Mouse (Mus musculus): ENCODE data around the gene Pagr1a. TPM values are rescaled to one million over a fixed set of nuclear protein-coding genes. Genes with fewer than 3 reads are reported as not detected.

Gene Pagr1a
- total RNA-seq, 2 experiments from 2014 or later: 10.1 to 19.1 TPM

- DNase-seq: peak; percentile 73
Measured at GRCm38 (mm10) chr7:127020901-127021562, 3.9 kb upstream of the Pagr1a start, which contains the start of the genes Gm42742 and Prrt2. Gene Gm42742 (minus strand): TSS chr7:127021097. Gene Prrt2 (minus strand): TSS chr7:127021211.

DNA sequence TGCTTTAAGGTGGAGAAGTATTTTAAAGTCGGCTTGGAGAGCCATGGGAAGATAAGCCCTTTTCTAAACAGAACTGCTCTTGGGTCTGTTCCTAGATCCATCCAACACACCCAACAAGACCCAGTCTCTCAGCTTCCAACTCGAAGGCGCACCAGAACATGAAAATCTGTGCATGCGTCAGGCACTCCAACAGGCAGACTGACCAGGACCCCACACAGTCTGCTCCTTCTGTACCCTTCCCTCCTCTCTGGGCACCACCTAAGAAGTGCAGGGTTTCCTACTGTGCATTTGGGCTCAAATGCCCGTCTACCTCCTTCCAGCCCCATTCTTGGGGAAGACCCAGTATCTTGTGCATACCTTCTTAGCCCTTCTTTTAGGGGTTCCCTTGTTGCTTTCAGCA is 3.3 kb upstream of the Pagr1a start:
- DNase-seq: no peak

DNA sequence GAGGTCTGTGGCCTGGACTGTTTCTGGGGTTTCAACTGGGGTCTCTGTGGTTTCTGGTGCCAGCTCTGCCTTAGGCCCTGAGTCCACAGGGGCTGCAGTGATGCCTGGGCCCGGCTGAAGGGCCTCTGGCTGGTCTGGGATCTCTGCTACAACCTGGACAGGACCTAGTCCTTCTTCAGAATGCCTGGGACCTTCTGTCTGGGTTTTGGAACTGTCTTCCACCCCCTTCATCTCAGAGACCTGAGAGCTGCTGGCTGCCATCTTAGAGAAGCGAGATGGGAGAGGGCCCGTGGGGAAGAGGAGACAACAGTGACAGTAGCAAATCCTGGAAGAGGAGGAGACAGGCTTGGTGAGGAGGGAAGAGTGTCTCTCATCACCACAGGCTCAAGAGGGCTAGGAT is 2.9 kb upstream of the Pagr1a start:
- no peak for DNase-seq

DNA sequence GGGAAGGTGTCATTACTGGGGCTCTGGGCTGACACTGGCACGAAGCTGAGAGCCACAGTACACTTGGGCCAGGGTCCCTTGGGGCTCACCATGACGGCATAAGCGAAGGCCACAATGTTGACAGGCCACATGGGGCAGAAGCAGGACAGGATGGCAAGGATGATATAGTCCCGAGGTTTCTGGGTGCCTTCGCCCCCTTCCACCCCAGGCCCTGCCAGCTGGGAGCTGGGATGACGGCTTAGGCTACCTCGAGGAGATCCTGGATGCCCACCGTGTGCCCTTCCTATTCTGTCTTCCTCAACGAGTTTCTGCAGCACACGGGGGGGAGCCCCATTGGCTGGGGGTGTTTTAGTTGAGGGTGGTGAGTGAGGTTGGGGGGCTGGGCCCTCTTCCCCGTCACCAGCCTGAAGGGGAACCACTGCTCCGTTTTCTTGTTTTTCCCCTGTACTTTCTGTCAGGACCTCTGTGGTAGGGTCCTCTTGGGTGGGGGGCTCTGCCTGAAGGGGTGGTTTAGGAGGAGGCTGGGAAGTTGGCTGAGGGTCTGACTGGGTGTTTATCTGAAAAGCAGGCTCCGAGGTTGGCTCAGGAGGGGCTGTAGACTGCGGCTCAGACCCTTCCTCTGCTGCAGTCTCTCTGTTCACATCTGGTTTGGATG is 2.3 kb upstream of the Pagr1a start:
- no peak for DNase-seq

GRCm38 (mm10) chr7:127018416-127019305 is 1.5 kb upstream of the Pagr1a start:
- DNase-seq: no peak

GRCm38 (mm10) chr7:127017950-127018345 is 796 bp upstream of the Pagr1a start:
- no peak for DNase-seq

- peak; percentile 78 for DNase-seq
Measured at GRCm38 (mm10) chr7:127016486-127016938, 640 bp downstream of the Pagr1a start.

DNA sequence TGATC is 869 bp downstream of the Pagr1a start, which contains the start of gene Pagr1b:
Gene Pagr1b, minus strand, starts transcription at position 4 of the 5 bp plus-strand sequence.
- DNase-seq: no peak

DNA sequence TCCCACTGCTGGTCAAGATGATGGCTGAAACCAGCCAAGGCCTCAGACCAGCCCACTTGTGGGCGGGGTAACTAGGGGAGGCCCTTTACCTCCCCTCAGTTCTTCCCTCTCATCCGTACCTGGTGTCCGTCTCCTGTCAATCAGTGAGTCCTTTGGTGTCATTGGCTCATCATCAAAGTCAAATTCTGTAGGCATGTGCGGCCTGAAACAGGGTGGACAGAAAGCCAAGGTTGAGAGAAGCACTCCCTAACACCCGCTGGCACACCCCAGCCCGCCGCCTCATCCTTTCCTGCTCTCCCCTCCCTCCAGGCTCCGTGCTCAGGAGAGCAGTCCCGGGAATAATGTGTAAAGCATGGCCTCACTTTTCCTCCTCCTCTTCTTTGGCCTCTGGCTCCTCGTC is 1.1 kb downstream of the Pagr1a start:
- peak; percentile 69 for DNase-seq

DNA sequence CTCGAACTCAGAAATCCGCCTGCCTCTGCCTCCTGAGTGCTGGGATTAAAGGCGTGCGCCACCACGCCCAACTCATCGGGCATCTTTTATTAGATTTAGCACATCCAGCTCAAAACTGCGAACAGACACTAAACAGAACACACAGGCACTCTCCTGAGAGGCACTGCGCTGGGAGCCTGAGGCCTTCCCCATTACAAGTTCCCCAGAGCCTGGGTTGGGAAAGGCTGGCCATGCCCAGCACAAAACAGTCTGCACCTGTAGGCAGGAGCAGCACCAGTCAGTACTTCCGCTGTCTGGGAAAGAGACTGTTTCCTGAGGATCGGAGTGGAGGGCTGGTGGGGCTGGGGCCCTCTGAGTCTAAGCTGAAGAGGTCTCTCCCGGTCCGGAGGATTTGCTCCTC is 2.2 kb downstream of the Pagr1a start:
- DNase-seq: no peak

GRCm38 (mm10) chr7:127014320-127014719 is 2.8 kb downstream of the Pagr1a start, which contains the start of gene Mvp:
Gene Mvp (minus strand): TSS chr7:127014621.
- DNase-seq: peak; percentile 81

DNA sequence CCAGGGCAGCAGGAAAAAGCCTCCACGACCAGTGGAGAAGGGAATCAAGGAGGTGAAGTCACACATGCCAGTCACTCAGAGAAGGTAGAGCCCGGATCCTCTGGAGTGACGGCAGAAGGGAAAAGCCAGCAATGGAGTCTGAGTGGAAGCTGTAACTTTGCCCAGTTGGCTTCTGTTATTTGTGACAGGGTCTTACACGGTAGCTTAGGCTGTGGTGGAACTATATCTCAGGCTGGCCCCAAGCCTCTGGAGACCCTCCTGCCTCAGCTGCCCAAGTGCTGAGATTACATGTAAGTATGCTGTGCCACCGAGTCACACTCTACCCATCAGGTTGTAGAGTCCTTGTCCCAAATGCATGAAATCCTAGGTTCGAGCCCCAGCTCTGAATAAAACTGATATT is 3.8 kb downstream of the Pagr1a start:
- no peak for DNase-seq

- no peak for DNase-seq
Measured at GRCm38 (mm10) chr7:127012845-127013244, 4.3 kb downstream of the Pagr1a start.

DNA sequence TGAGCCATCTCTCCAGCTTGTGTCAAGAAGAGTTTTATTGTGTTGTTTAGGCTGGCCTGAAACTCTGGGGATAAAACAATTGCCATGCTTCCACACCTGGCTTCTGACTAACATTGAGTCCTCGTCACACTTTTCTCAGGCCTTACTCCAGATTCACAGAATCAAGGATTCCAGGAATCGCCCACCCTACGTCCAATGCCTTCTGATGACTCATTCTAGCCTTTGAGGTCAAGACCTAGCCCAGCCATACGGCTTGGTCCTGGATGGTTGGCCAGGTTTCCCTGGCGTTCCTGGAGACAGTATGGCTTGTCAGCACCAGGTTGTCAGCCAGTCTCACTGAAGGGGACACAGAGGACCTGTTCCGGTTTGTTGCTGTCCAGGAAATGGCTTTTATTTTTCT is 4.8 kb downstream of the Pagr1a start:
- peak; percentile 27 for DNase-seq

GRCm38 (mm10) chr7:127011717-127012116 is 5.4 kb downstream of the Pagr1a start:
- DNase-seq: no peak

DNA sequence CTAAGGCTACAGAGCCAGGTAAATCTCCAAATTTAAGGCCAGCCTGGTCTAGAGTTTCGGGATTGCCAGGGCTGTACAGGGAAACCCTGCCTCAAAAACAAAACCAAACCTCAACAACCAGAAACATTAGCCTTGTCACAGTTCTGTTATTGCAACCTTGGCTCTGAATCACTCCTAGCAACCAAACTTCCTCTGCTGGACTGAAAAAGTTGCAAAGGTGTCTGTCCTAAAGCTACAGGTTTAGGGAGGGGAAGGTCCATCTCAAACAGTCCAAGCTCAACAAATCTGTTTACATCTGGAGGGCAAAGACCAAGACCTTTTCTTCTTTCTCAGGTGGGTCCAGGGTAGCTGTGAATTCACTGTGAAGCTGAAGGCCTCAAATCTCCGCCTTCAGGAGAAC is 6.1 kb downstream of the Pagr1a start:
- no peak for DNase-seq

GRCm38 (mm10) chr7:127009307-127010085 is 7.7 kb downstream of the Pagr1a start:
- no peak for DNase-seq

DNA sequence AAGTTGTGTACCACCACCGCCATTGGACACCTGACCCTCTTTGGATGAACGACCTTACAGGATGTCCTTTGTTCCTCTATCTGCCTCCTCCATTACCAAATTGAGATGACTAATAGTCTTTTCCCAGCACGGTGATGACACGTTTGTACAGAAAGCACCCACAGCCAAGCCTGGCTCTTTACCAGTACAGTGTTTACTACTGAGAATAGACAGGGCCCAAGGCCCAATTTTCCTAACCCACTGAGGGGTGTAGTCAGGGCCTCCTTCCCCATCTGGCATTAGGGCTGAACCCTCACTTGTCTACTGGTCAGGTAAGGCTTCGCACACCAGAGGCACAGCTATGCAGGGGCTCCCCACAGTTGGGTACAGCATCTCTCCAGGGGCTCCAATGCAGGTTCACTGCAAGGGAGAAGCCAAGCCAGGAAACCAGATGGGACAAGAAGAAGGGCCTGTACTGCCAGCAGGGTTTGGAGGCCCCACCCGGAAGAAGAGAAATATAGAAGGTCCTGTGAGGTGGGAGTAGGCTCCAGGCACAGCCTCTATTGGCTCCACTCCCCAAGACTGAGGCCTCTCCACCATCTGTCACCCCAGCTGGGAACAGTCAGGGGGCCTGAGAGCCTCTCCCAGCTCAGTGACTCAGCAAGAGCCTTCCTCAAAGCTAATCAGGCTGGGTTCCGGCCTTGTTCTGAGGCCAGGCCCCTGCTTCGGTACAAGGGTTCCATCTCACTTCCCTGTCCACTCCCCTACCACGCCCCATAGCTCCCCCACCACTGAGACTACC is 8.7 kb downstream of the Pagr1a start:
- DNase-seq: peak; percentile 72

DNA sequence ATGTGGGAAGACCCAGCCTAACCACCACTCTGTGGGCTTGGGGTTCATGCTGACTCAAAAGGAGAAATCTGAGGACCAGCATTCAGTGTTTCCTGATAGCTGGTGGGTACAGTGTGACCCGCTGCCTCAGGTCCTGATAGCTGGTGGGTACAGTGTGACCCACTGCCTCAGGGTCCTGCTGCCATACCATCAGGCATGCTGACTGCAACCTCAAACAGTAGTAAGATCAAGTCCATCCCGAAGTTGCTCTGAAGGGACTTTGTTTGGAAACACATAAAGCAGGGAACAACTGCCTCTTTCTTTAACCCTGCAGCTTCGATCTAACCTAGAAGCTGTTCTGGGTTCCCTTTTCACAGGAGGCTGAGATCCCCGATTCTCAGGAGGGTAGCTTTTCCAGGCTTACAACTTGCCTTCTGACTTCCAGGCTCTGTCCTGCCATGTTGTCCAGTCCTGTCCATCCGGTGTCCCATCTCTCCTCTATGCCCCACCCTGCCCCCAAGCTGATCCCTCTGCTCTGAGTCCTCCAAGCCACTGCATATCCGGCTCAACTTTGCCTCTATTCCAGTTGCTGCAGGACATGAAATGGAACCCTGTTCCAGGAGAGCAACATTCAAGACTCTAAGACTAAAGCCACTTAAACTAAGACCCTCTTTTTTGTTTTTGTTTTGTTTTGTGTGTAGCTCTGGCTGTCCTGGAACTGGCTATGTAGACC is 9.7 kb downstream of the Pagr1a start:
- no peak for DNase-seq

- no peak for DNase-seq
Measured at GRCm38 (mm10) chr7:127004122-127004875, 12.9 kb downstream of the Pagr1a start.
